Mouse (Mus musculus) embryonic facial prominence, embryonic 14.5 days (tissue): ENCODE data around the gene Hoxd3. TPM values are rescaled to one million over a fixed set of nuclear protein-coding genes. Genes with fewer than 3 reads are reported as not detected.
A peak's percentile ranks its signal among the peaks of the same experiment; 100 is the strongest.

ENCODE experiments used
- ATAC-seq: fragments of 200-750 bp; cut with Nextera tagmentation; 2 replicates; pipeline ENCODE4 v1.8.0; 2017; ENCODE audit warnings: low read depth, moderate number of reproducible peaks, moderate TSS enrichment
- DNase-seq: peaks from one replicate; pipeline ENCODE4 v3.0.0-alpha.2; 2015; ENCODE audit warnings: low spot score
- H3K27ac ChIP-seq: fragments of 300-500 bp; sonication (generic); replicated peaks from 2 replicates; pipeline ENCODE4 v1.5.1; 2014; ENCODE audit warnings: low read depth, mild to moderate bottlenecking, low read length, moderate library complexity
- H3K27me3 ChIP-seq: fragments of 300-500 bp; sonication (generic); replicated peaks from 2 replicates; pipeline ENCODE4 v1.6.1; 2014; ENCODE audit warnings: low read length; ENCODE audit not compliant: control insufficient read depth, insufficient read depth
- H3K36me3 ChIP-seq: fragments of 300-500 bp; sonication (generic); 2 replicates; pipeline ENCODE4 v1.6.1; 2014; ENCODE audit warnings: low read length, mixed read lengths; ENCODE audit not compliant: control insufficient read depth, insufficient read depth
- H3K4me1 ChIP-seq: fragments of 300-500 bp; sonication (generic); 2 replicates; pipeline ENCODE4 v1.6.1; 2014; ENCODE audit warnings: antibody characterized with exemption, low read length; ENCODE audit not compliant: control insufficient read depth, insufficient read depth
- H3K4me2 ChIP-seq: fragments of 300-500 bp; sonication (generic); 2 replicates; pipeline ENCODE4 v1.6.1; 2014; ENCODE audit warnings: low read depth, mild to moderate bottlenecking, low read length, moderate library complexity, mixed read lengths
- H3K4me3 ChIP-seq: fragments of 300-500 bp; sonication (generic); 2 replicates; pipeline ENCODE4 v1.5.1; 2014; ENCODE audit warnings: low read depth, mild to moderate bottlenecking, low read length
- H3K9ac ChIP-seq: fragments of 300-500 bp; sonication (generic); 2 replicates; pipeline ENCODE4 v1.6.1; 2014; ENCODE audit warnings: low read depth, mild to moderate bottlenecking, low read length, moderate library complexity, mixed read lengths
- H3K9me3 ChIP-seq: fragments of 300-500 bp; sonication (generic); 2 replicates; pipeline ENCODE4 v1.6.1; 2016; ENCODE audit warnings: low read length; ENCODE audit not compliant: control insufficient read depth
- WGBS: fragments of 180-500 bp; shearing (Covaris S2); extraction: QIAGEN DNeasy Blood & Tissue Kit; methylation state at CpG from one replicate; pipeline ENCODE4 v1.1.7; 2014; 5-methylcytosine and 5-hydroxymethylcytosine counted together
- polyA plus RNA-seq: library from polyadenylated mRNA; unstranded; fragments of >200 nt; fragmentation: Nextera tagmentation; extraction: Ambion mirVana; gene quantifications from 2 replicates; pipeline ENCODE4 v1.2.1, GENCODE M21; 2014

Gene Hoxd3
- polyA plus RNA-seq, 1 experiment from 2014 or later = 3.8 TPM

DNA sequence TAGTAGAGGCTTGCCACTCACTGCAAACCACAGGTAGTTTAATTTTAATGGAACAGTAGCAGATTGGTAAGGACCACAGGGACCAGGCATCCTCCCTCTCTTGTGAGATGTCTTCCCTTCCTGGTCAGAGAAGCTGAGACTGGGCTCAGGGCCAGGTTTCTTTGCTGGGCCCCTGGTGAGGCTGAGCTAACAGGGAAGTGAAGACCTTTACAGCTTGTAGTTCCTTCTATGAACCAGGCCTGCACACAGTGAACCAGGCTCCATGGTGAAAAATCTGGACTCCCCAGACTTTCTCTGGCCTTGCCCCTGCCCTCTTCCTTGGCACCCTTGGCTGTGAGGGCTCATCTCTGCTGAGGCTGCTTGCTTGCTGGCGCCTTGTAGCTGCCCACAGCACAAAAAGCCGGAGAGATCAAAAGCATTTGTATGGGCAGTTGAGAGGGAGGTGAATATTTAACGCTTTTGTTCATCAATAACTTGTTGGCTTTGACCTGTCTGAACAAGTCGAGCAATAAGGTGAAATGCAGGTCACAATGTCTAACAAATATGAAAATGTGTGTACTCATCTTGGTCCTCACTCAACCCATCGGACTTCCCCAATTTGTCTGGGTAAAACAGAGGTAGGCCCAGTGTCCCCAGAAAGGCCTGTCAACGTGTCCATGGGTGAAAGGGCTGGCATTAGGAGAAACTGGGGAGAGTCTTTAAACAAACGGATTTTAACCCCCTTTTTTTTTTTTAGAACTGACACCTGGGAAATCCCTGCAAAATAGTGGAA lies 12.7 kb downstream of the Hoxd3 start:
- 24% methylated on average over 7 of the region's 7 CpGs for WGBS
- Histone ChIP-seq H3K4me3 (no peak overlapping the region), H3K9ac (no peak overlapping the region), H3K4me2 (no peak overlapping the region), H3K27ac (no peak overlapping the region), H3K27me3 (peaks cover 99% of the 10 kb centered on the region), H3K36me3 (no peaks in the 10 kb centered on the region), H3K9me3 (no peaks in the 10 kb centered on the region), H3K4me1 (0 out of 2 replicates have a peak, but pooled peaks cover 4% of the 10 kb centered on the region)
- ATAC-seq (no peak), DNase-seq (no peak)

DNA sequence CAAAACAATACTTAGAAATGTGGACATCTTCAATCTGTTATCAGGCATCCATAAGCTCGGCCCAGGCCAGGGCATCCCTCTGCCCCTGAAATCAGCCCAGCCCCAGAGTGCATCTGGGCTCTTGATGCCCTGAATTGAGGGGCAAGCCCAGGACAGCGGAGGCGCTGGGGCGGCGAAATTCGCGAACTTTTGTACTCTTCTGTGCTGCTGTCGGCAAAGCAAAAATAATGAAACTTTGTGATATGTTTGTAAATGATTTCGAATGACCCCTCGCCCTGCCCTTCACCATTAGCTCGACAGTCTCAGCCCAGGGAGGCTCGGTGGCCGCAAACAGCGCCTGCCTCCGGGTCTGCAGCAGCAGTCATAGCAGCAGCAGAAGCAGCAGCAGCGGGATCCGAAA lies 13.4 kb downstream of the Hoxd3 start:
- DNase-seq (no peak), ATAC-seq (no peak)
- Histone ChIP-seq H3K9me3 (no peaks in the 10 kb centered on the region), H3K9ac (no peak overlapping the region), H3K27me3 (peaks cover 99% of the 10 kb centered on the region), H3K27ac (no peak overlapping the region), H3K4me2 (no peak overlapping the region), H3K4me3 (no peak overlapping the region), H3K36me3 (no peaks in the 10 kb centered on the region), H3K4me1 (0 out of 2 replicates have a peak, but pooled peaks cover 4% of the 10 kb centered on the region)
- WGBS = 11% methylated on average over 17 of the region's 17 CpGs

DNA sequence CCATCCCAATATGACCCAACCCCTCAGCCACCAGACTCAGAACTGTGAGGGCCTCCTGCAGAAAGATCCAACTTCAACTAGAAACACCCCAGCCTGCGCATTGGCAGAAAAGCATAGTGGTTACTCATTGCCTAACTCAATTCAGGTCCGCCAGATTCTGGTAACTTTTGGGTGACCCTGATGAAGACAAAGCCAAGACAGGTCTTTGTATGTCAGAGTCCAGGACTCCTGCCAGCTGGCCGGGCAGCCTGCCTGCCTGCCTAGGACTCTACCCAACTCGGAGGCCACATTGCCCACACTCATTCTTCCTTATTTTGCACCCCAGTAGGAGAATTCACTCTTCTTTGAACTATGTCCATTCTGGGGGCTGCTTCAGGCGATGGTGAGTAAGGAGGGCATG lies 14.8 kb downstream of the Hoxd3 start, which contains the start of gene Gm28230:
Gene Gm28230 (plus strand): TSS at position 178 of the 400 bp plus-strand sequence.
- Histone ChIP-seq H3K27me3 (peaks cover 99% of the 10 kb centered on the region), H3K9ac (no peak within 1 kb of the TSS), H3K27ac (no peak within 1 kb of the TSS), H3K36me3 (no peaks in the 10 kb centered on the region), H3K4me2 (peak within 1 kb of the TSS; percentile 40), H3K4me3 (peak within 1 kb of the TSS; percentile 29), H3K9me3 (no peaks in the 10 kb centered on the region), H3K4me1 (0 out of 2 replicates have a peak, but pooled peaks cover 4% of the 10 kb centered on the region)
- no peak for DNase-seq
- 13% methylated on average over 5 of the region's 5 CpGs for WGBS
- no peak for ATAC-seq

DNA sequence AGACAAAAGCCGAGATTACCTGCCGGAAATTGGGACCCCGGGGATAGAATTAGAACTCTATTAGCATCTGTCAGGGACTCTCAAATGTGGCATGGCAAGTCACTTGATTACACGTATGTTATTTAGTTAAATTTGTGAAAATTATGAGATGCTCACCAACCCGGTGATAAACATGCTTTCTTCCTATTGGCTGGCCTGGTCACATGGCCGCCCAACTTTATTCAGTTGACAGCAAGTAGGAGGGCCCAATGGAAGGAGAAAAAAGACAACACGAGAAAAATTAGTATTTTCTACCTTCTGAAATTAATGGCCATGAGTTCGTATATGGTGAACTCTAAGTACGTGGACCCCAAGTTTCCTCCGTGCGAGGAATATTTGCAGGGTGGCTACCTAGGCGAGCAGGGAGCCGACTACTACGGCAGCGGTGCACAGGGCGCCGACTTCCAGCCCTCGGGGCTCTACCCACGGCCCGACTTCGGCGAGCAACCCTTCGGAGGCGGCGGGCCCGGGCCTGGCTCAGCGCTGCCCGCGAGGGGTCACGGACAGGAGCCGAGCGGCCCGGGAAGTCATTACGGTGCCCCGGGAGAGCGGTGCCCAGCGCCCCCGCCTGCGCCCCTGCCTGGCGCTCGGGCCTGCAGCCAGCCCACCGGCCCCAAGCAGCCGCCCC lies 15.4 kb downstream of the Hoxd3 start:
- peak overlapping the region; percentile 29 for H3K4me3 ChIP-seq
- no peak overlapping the region for H3K27ac ChIP-seq
- ATAC-seq (no peak), DNase-seq (no peak)
- H3K27me3 ChIP-seq = peaks cover 99% of the 10 kb centered on the region
- no peaks in the 10 kb centered on the region for H3K9me3 ChIP-seq
- H3K36me3 ChIP-seq = no peaks in the 10 kb centered on the region
- no peak overlapping the region for H3K9ac ChIP-seq
- peak overlapping the region; percentile 40 for H3K4me2 ChIP-seq
- WGBS = 4% methylated on average over 17 of the region's 43 CpGs
- H3K4me1 ChIP-seq = 0 out of 2 replicates have a peak, but pooled peaks cover 4% of the 10 kb centered on the region

DNA sequence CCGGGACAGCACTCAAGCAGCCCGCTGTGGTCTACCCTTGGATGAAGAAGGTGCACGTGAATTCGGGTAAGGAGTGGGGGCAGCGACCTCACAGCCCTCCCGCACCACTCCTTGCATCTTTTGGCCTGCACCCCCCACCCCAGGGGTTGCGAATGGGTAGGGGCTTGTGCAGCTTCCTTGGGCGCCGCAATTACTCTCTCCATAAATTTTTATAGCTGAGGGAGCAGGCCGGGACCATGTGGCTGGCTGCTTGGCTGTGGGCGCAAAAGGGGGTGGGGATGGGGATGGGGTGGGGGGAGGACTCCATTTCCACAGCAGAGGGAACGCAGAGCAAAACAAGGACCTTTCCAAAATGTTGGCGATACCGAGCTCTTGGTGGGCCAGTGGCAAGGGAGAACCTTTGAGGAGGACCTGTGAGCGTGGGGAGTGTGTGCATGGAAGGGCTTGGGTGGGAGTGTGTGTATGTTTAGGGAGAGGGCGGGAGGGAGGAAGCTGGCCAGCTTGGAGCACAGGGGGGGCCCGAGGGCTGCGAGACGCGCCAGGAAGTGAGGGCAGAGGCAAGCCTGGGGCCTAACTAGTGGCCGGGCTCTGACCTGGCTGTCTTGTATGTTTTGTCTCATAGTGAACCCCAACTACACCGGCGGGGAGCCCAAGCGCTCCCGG lies 16.0 kb downstream of the Hoxd3 start:
- no peak overlapping the region for H3K27ac ChIP-seq
- H3K4me2 ChIP-seq = peak overlapping the region; percentile 40
- H3K4me1 ChIP-seq = 0 out of 2 replicates have a peak, but pooled peaks cover 4% of the 10 kb centered on the region
- peak overlapping the region; percentile 29 for H3K4me3 ChIP-seq
- no peak overlapping the region for H3K9ac ChIP-seq
- no peaks in the 10 kb centered on the region for H3K9me3 ChIP-seq
- ATAC-seq = 0 out of 2 replicates have a peak, but pooled peaks have one; percentile 34
- 5% methylated on average over 22 of the region's 25 CpGs for WGBS
- H3K27me3 ChIP-seq = peaks cover 99% of the 10 kb centered on the region
- no peak for DNase-seq
- H3K36me3 ChIP-seq = no peaks in the 10 kb centered on the region

DNA sequence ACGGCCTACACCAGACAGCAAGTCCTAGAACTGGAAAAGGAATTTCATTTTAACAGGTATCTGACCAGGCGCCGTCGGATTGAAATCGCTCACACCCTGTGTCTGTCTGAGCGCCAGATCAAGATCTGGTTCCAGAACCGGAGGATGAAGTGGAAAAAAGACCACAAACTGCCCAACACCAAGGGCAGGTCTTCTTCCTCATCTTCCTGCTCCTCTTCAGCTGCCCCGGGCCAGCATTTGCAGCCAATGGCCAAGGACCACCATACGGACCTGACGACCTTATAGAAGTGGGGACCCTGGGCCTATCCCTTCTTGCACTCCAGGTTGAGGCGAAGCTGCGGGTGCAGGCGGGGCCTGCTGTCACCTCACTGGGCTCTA lies 16.6 kb downstream of the Hoxd3 start:
- Histone ChIP-seq H3K27me3 (peaks cover 99% of the 10 kb centered on the region), H3K4me2 (peak overlapping the region; percentile 40; the same call in 1 of the 2 replicates), H3K4me3 (peak overlapping the region; percentile 29; the same call in 1 of the 2 replicates), H3K4me1 (0 out of 2 replicates have a peak, but pooled peaks cover 4% of the 10 kb centered on the region), H3K27ac (no peak overlapping the region), H3K9ac (no peak overlapping the region), H3K36me3 (no peaks in the 10 kb centered on the region), H3K9me3 (no peaks in the 10 kb centered on the region)
- no peak for ATAC-seq
- DNase-seq = no peak
- 11% methylated on average over 13 of the region's 13 CpGs for WGBS

DNA sequence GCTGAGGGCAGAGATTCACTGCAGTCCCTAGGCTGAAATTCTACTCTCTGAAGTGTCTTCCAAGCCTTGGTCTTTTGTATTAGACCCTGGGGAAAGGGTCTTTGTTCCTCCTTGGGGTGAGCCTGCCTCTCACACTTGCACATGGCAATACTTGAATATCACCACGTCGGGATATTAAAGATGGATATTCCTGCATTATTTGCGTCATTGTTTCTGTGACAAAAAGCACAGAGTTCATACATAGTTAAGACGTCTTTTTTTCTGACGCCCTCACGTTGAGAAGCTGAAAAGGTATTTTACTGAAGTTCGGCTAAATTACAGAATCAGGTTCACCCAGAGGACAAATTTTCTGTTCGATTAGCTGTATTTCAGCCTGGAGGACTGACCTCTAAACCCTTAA lies 18.6 kb downstream of the Hoxd3 start:
- no peak for ATAC-seq
- WGBS = 6% methylated on average over 8 of the region's 8 CpGs
- Histone ChIP-seq H3K4me1 (0 out of 2 replicates have a peak, but pooled peaks cover 4% of the 10 kb centered on the region), H3K4me2 (no peak overlapping the region), H3K27ac (no peak overlapping the region), H3K9me3 (no peaks in the 10 kb centered on the region), H3K4me3 (no peak overlapping the region), H3K27me3 (peaks cover 97% of the 10 kb centered on the region), H3K9ac (no peak overlapping the region), H3K36me3 (no peaks in the 10 kb centered on the region)
- no peak for DNase-seq

DNA sequence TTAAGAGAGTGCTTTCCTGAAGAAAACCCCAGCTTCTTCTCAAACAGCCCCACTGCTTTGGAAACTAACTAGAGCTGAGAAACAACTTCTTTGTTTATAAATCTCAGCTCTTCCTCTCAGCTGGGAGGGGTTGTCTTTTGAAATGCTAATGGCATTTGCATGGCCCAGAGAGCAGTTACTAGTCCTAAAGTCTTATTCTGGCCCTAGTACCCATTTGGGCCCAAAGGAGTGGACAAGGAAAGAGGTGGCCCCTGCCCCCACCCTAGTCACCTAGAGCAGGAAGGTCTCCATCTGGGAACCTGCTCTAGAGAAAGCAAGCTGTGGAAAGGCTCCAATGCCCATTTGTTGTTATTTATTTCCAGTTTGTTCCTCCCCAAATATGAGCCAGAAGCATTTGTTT lies 19.3 kb downstream of the Hoxd3 start:
- no peak overlapping the region for H3K4me3 ChIP-seq
- H3K9ac ChIP-seq = no peak overlapping the region
- H3K36me3 ChIP-seq = no peaks in the 10 kb centered on the region
- ATAC-seq (no peak), DNase-seq (no peak)
- no peak overlapping the region for H3K27ac ChIP-seq
- peaks cover 97% of the 10 kb centered on the region for H3K27me3 ChIP-seq
- H3K9me3 ChIP-seq = no peaks in the 10 kb centered on the region
- H3K4me2 ChIP-seq = no peak overlapping the region; the same call in 1 of the 2 replicates
- H3K4me1 ChIP-seq = peaks cover 4% of the 10 kb centered on the region; the same call in 1 of the 2 replicates
